Mouse (Mus musculus) bone marrow macrophage, adult 2 months (primary cell): ENCODE results near the gene Gm26741.

Experiments
- CTCF ChIP-seq: IDR thresholded peaks from 2 replicates; pipeline ENCODE4 v1.5.1; 2012; ENCODE audit warnings: low read depth, mild to moderate bottlenecking, low read length, moderate library complexity
- POLR2A ChIP-seq: IDR thresholded peaks from 2 replicates; pipeline ENCODE4 v1.6.1; 2012; ENCODE audit warnings: mild to moderate bottlenecking, low read depth, low read length, borderline replicate concordance

DNA sequence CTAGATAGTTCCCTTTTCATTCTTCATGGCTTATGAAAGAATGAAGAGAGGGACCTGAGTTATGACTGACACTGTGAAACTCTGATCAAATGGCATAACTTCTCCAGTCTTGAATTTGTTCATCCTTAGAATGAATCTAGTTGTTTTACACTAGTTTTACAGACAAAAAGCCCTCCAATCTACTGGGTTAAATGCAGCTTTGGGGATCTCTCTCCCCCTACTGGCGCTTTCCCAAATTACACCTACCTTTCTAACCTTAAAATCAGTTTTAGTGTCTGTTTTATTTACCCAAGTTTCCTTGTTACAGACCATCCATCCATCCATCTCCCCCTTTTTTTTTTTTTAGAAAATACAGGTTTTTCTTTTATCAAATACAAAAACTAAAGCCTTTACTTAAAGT, 27.6 kb upstream of the Gm26741 start:
- TF ChIP-seq CTCF (no peak), POLR2A (no peak)
